Mouse (Mus musculus) midbrain, embryonic 15.5 days (tissue): ENCODE results near the gene Zfp638. TPM values are rescaled to one million over a fixed set of nuclear protein-coding genes. Genes with fewer than 3 reads are reported as not detected.
"Not testable (repeated sequence)": the region's sequence is repeated elsewhere in the genome, so short reads cannot be mapped to it uniquely, and the experiment has no call there.

Experiments used
- ATAC-seq: fragments of 200-750 bp; cut with Nextera tagmentation; replicated peaks from 2 replicates; pipeline ENCODE4 v1.8.0; 2017; ENCODE audit warnings: moderate TSS enrichment
- H3K27ac ChIP-seq: fragments of 300-500 bp; sonication (generic); 2 replicates; pipeline ENCODE4 v1.5.1; 2015; ENCODE audit warnings: mild to moderate bottlenecking, inconsistent platforms
- H3K27me3 ChIP-seq: fragments of 300-500 bp; sonication (generic); replicated peaks from 2 replicates; pipeline ENCODE4 v1.6.1; 2015; ENCODE audit warnings: inconsistent platforms
- H3K36me3 ChIP-seq: fragments of 300-500 bp; sonication (generic); replicated peaks from 2 replicates; pipeline ENCODE4 v1.6.1; 2015; ENCODE audit warnings: inconsistent platforms
- H3K4me1 ChIP-seq: fragments of 300-500 bp; sonication (generic); 2 replicates; pipeline ENCODE4 v1.6.1; 2015; ENCODE audit warnings: inconsistent platforms
- H3K4me2 ChIP-seq: fragments of 300-500 bp; sonication (generic); 2 replicates; pipeline ENCODE4 v1.6.1; 2015; ENCODE audit warnings: inconsistent platforms, mild to moderate bottlenecking, moderate library complexity
- H3K4me3 ChIP-seq: fragments of 300-500 bp; sonication (generic); 2 replicates; pipeline ENCODE4 v1.5.1; 2015; ENCODE audit warnings: mild to moderate bottlenecking, inconsistent platforms
- H3K9ac ChIP-seq: fragments of 300-500 bp; sonication (generic); 2 replicates; pipeline ENCODE4 v1.6.1; 2015; ENCODE audit warnings: mild to moderate bottlenecking, inconsistent platforms
- H3K9me3 ChIP-seq: fragments of 300-500 bp; sonication (generic); 2 replicates; pipeline ENCODE4 v1.6.1; 2016; ENCODE audit warnings: inconsistent platforms
- WGBS: fragments of 180-500 bp; shearing (Covaris S2); methylation state at CpG from one replicate; pipeline ENCODE4 v1.1.7; 2015; ENCODE audit warnings: mixed read lengths; 5-methylcytosine and 5-hydroxymethylcytosine counted together
- polyA plus RNA-seq: library from polyadenylated mRNA; unstranded; fragments of >200 nt; fragmentation: Nextera tagmentation; extraction: Ambion mirVana; gene quantifications from 2 replicates; pipeline ENCODE4 v1.2.1, GENCODE M21; 2015

Gene Zfp638
- 70.5 and 76.5 TPM in 2 replicates for polyA plus RNA-seq

- peak; percentile 97 for ATAC-seq
- Histone ChIP-seq H3K4me1 (peaks cover 8% of the 10 kb centered on the region), H3K27ac (peak within 1 kb of the TSS; percentile 72), H3K4me3 (peak within 1 kb of the TSS; percentile 71), H3K36me3 (no peaks in the 10 kb centered on the region), H3K9ac (peak within 1 kb of the TSS; percentile 70), H3K9me3 (no peaks in the 10 kb centered on the region), H3K27me3 (no peaks in the 10 kb centered on the region), H3K4me2 (peak within 1 kb of the TSS; percentile 90)
- WGBS: under 1% methylated on average over 50 of the region's 50 CpGs
Observed at GRCm38 (mm10) chr6:83866954-83867597, at the start of gene Zfp638. Zfp638 (plus strand) TSS chr6:83867109.

GRCm38 (mm10) chr6:83818996-83819395 is 47.9 kb upstream of the Zfp638 start:
- Histone ChIP-seq H3K4me3 (no peak overlapping the region), H3K4me1 (peaks cover 8% of the 10 kb centered on the region), H3K9me3 (no peaks in the 10 kb centered on the region), H3K36me3 (no peaks in the 10 kb centered on the region), H3K27me3 (no peaks in the 10 kb centered on the region), H3K27ac (no peak overlapping the region), H3K9ac (no peak overlapping the region), H3K4me2 (no peak overlapping the region)
- WGBS: 70% methylated on average over 1 of the region's 1 CpGs
- no peak for ATAC-seq

GRCm38 (mm10) chr6:83820727-83821515 is 46.0 kb upstream of the Zfp638 start:
- Histone ChIP-seq H3K36me3 (no peaks in the 10 kb centered on the region), H3K9me3 (no peaks in the 10 kb centered on the region), H3K9ac (no peak overlapping the region), H3K4me2 (no peak overlapping the region), H3K4me1 (peaks cover 8% of the 10 kb centered on the region), H3K27me3 (no peaks in the 10 kb centered on the region), H3K4me3 (no peak overlapping the region), H3K27ac (no peak overlapping the region)
- WGBS: 80% methylated on average over 2 of the region's 2 CpGs
- ATAC-seq: no peak

GRCm38 (mm10) chr6:83821856-83822255 is 45.1 kb upstream of the Zfp638 start:
- H3K4me3 ChIP-seq: no peak overlapping the region
- no peak overlapping the region for H3K9ac ChIP-seq
- no peaks in the 10 kb centered on the region for H3K27me3 ChIP-seq
- no peaks in the 10 kb centered on the region for H3K9me3 ChIP-seq
- WGBS: 37% methylated on average over 2 of the region's 2 CpGs
- H3K4me1 ChIP-seq: peaks cover 8% of the 10 kb centered on the region
- ATAC-seq: no peak
- H3K36me3 ChIP-seq: no peaks in the 10 kb centered on the region
- H3K27ac ChIP-seq: no peak overlapping the region
- no peak overlapping the region for H3K4me2 ChIP-seq

- H3K27ac ChIP-seq: peak overlapping the region; percentile 91
- H3K36me3 ChIP-seq: no peaks in the 10 kb centered on the region
- peak overlapping the region; percentile 81 for H3K9ac ChIP-seq
- peak overlapping the region; percentile 70 for H3K4me3 ChIP-seq
- H3K4me2 ChIP-seq: peak overlapping the region; percentile 85
- H3K9me3 ChIP-seq: no peaks in the 10 kb centered on the region
- H3K4me1 ChIP-seq: peaks cover 16% of the 10 kb centered on the region
- WGBS: under 1% methylated on average over 35 of the region's 35 CpGs
- ATAC-seq: peak; percentile 84; the same call in 1 of the 2 replicates
- no peaks in the 10 kb centered on the region for H3K27me3 ChIP-seq
Observed at GRCm38 (mm10) chr6:83830941-83831605, 35.8 kb upstream of the Zfp638 start.

GRCm38 (mm10) chr6:83831606-83832123 is 35.2 kb upstream of the Zfp638 start, which contains the start of gene Paip2b:
Paip2b (minus strand) TSS chr6:83831741.
- H3K9ac ChIP-seq: peak within 1 kb of the TSS; percentile 81
- no peaks in the 10 kb centered on the region for H3K27me3 ChIP-seq
- no peaks in the 10 kb centered on the region for H3K9me3 ChIP-seq
- no peaks in the 10 kb centered on the region for H3K36me3 ChIP-seq
- ATAC-seq: peak; percentile 98
- WGBS: under 1% methylated on average over 36 of the region's 37 CpGs
- H3K4me1 ChIP-seq: peaks cover 16% of the 10 kb centered on the region
- H3K4me3 ChIP-seq: peak within 1 kb of the TSS; percentile 70
- H3K4me2 ChIP-seq: peak within 1 kb of the TSS; percentile 85
- peak within 1 kb of the TSS; percentile 91 for H3K27ac ChIP-seq

GRCm38 (mm10) chr6:83832393-83832792 is 34.5 kb upstream of the Zfp638 start:
- Histone ChIP-seq H3K4me1 (peaks cover 16% of the 10 kb centered on the region), H3K4me3 (peak overlapping the region; percentile 36), H3K9ac (peak overlapping the region; percentile 40), H3K4me2 (peak overlapping the region; percentile 62), H3K27ac (0 out of 2 replicates have a peak overlapping the region, but pooled peaks have one; percentile 71)
- H3K9me3 ChIP-seq, ATAC-seq, H3K36me3 ChIP-seq, H3K27me3 ChIP-seq: not testable (repeated sequence)
- WGBS: 61% methylated on average over 1 of the region's 1 CpGs

GRCm38 (mm10) chr6:83836826-83837225 is 30.1 kb upstream of the Zfp638 start:
- ATAC-seq: no peak
- H3K36me3 ChIP-seq: no peaks in the 10 kb centered on the region
- no peak overlapping the region for H3K4me3 ChIP-seq
- no peaks in the 10 kb centered on the region for H3K9me3 ChIP-seq
- H3K9ac ChIP-seq: no peak overlapping the region
- WGBS: 84% methylated on average over 2 of the region's 2 CpGs
- H3K27me3 ChIP-seq: no peaks in the 10 kb centered on the region
- H3K27ac ChIP-seq: no peak overlapping the region
- no peak overlapping the region for H3K4me2 ChIP-seq
- peaks cover 7% of the 10 kb centered on the region; the same call in 1 of the 2 replicates for H3K4me1 ChIP-seq

GRCm38 (mm10) chr6:83838046-83838445 is 28.9 kb upstream of the Zfp638 start:
- no peak overlapping the region for H3K27ac ChIP-seq
- no peak overlapping the region for H3K4me3 ChIP-seq
- no peaks in the 10 kb centered on the region for H3K9me3 ChIP-seq
- H3K4me1 ChIP-seq: no peaks in the 10 kb centered on the region
- no peak for ATAC-seq
- 93% methylated on average over 2 of the region's 2 CpGs for whole genome bisulfite sequencing
- H3K36me3 ChIP-seq: no peaks in the 10 kb centered on the region
- no peak overlapping the region for H3K4me2 ChIP-seq
- H3K9ac ChIP-seq: no peak overlapping the region
- no peaks in the 10 kb centered on the region for H3K27me3 ChIP-seq

- H3K27ac ChIP-seq: no peak overlapping the region
- H3K36me3 ChIP-seq: no peaks in the 10 kb centered on the region
- 85% methylated on average over 6 of the region's 6 CpGs for WGBS
- no peak overlapping the region for H3K4me2 ChIP-seq
- no peaks in the 10 kb centered on the region for H3K4me1 ChIP-seq
- ATAC-seq: no peak
- H3K9ac ChIP-seq: no peak overlapping the region
- no peak overlapping the region for H3K4me3 ChIP-seq
- no peaks in the 10 kb centered on the region for H3K9me3 ChIP-seq
- H3K27me3 ChIP-seq: no peaks in the 10 kb centered on the region
Observed at GRCm38 (mm10) chr6:83840086-83840485, 26.8 kb upstream of the Zfp638 start.

GRCm38 (mm10) chr6:83844913-83845312 is 22.0 kb upstream of the Zfp638 start:
- H3K9me3 ChIP-seq: no peaks in the 10 kb centered on the region
- no peaks in the 10 kb centered on the region for H3K36me3 ChIP-seq
- no peak overlapping the region for H3K9ac ChIP-seq
- no peaks in the 10 kb centered on the region for H3K4me1 ChIP-seq
- no peak overlapping the region for H3K4me2 ChIP-seq
- H3K27ac ChIP-seq: no peak overlapping the region
- H3K4me3 ChIP-seq: no peak overlapping the region
- no peaks in the 10 kb centered on the region for H3K27me3 ChIP-seq
- no peak for ATAC-seq
- WGBS: 91% methylated on average over 10 of the region's 10 CpGs

- ATAC-seq: no peak
- Histone ChIP-seq H3K4me1 (no peaks in the 10 kb centered on the region), H3K4me2 (no peak overlapping the region), H3K9me3 (no peaks in the 10 kb centered on the region), H3K4me3 (no peak overlapping the region), H3K36me3 (no peaks in the 10 kb centered on the region), H3K27ac (no peak overlapping the region), H3K27me3 (no peaks in the 10 kb centered on the region), H3K9ac (no peak overlapping the region)
- 95% methylated on average over 2 of the region's 2 CpGs for WGBS
Observed at GRCm38 (mm10) chr6:83846141-83846540, 20.8 kb upstream of the Zfp638 start.
